Mouse (Mus musculus) forebrain, embryonic 10.5 days (tissue): ENCODE data around the gene D17Wsu92e. TPM values are rescaled to one million over a fixed set of nuclear protein-coding genes. Genes with fewer than 3 reads are reported as not detected.
A peak's percentile ranks its signal among the peaks of the same experiment; 100 is the strongest.
"Not testable (repeated sequence)": the region's sequence is repeated elsewhere in the genome, so short reads cannot be mapped to it uniquely, and the experiment has no call there.

Experiments
- DNase-seq: peaks from one replicate; pipeline ENCODE4 v3.0.0-alpha.2; 2017; ENCODE audit warnings: low spot score; ENCODE audit errors: extremely low spot score
- H3K27ac ChIP-seq: fragments of 300-500 bp; sonication (generic); 2 replicates; pipeline ENCODE4 v1.5.1; 2016; ENCODE audit warnings: mild to moderate bottlenecking
- H3K27me3 ChIP-seq: fragments of 300-500 bp; sonication (generic); 2 replicates; pipeline ENCODE4 v1.6.1; 2016; ENCODE audit warnings: mild to moderate bottlenecking; ENCODE audit not compliant: poor library complexity, severe bottlenecking
- H3K36me3 ChIP-seq: fragments of 300-500 bp; sonication (generic); replicated peaks from 2 replicates; pipeline ENCODE4 v1.6.1; 2016; ENCODE audit warnings: mild to moderate bottlenecking, moderate library complexity
- H3K4me1 ChIP-seq: fragments of 300-500 bp; sonication (generic); 2 replicates; pipeline ENCODE4 v1.6.1; 2016
- H3K4me3 ChIP-seq: fragments of 300-500 bp; sonication (generic); 2 replicates; pipeline ENCODE4 v1.5.1; 2016; ENCODE audit warnings: mild to moderate bottlenecking, moderate library complexity
- H3K9me3 ChIP-seq: fragments of 300-500 bp; sonication (generic); 2 replicates; pipeline ENCODE4 v1.6.1; 2016; ENCODE audit warnings: mild to moderate bottlenecking, moderate library complexity
- WGBS: fragments of 180-500 bp; shearing (Covaris S2); methylation state at CpG from one replicate; pipeline ENCODE4 v1.1.7; 2016; 5-methylcytosine and 5-hydroxymethylcytosine counted together
- polyA plus RNA-seq: library from polyadenylated mRNA; unstranded; fragments of >200 nt; fragmentation: Nextera tagmentation; extraction: Ambion mirVana; gene quantifications from 2 replicates; pipeline ENCODE4 v1.2.1, GENCODE M21; 2016

The D17Wsu92e gene
- 12.4 and 13.5 TPM in 2 replicates for polyA plus RNA-seq

- DNase-seq = peak; percentile 99
- WGBS = 2% methylated on average over 52 of the region's 56 CpGs
- peak within 1 kb of the TSS; percentile 100 for H3K4me3 ChIP-seq
- H3K27ac ChIP-seq = peak within 1 kb of the TSS; percentile 93
- no peaks in the 10 kb centered on the region for H3K27me3 ChIP-seq
- peaks cover 35% of the 10 kb centered on the region for H3K4me1 ChIP-seq
- no peaks in the 10 kb centered on the region for H3K9me3 ChIP-seq
- no peaks in the 10 kb centered on the region for H3K36me3 ChIP-seq
These were observed at the start of gene D17Wsu92e for GRCm38 (mm10) chr17:27820568-27821406. D17Wsu92e (minus strand) TSS chr17:27820648.

DNA sequence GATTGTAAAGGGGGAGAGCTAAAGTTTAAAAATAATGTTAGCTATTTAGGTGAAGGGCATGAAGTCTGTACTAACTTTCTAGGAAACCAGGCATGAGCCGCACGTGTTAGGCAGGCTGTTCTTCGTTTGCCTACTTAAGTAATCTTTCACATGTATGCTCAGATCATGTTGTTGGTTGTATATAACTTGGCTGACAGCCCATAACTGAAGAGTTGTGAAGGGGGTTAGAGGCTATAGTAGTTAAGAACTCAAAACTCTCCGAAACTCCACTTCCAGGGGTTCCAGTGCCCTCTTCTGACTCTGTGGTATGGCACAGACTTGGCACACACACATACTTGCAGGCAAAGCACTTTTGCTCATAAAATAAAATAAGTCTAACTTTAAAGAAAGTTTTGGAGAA, 46.3 kb upstream of the D17Wsu92e start:
- H3K27me3 ChIP-seq = no peaks in the 10 kb centered on the region
- H3K27ac ChIP-seq = no peak overlapping the region
- H3K4me1 ChIP-seq = no peaks in the 10 kb centered on the region
- no peak for DNase-seq
- H3K4me3 ChIP-seq = no peak overlapping the region
- no peaks in the 10 kb centered on the region; the same call in 1 of the 2 replicates for H3K9me3 ChIP-seq
- 98% methylated on average over 4 of the region's 4 CpGs for WGBS
- peaks cover 10% of the 10 kb centered on the region for H3K36me3 ChIP-seq

- Histone ChIP-seq H3K4me1 (0 out of 2 replicates have a peak, but pooled peaks cover 2% of the 10 kb centered on the region), H3K9me3 (no peaks in the 10 kb centered on the region; the same call in 1 of the 2 replicates), H3K27ac (no peak overlapping the region), H3K4me3 (no peak overlapping the region), H3K36me3 (peaks cover 14% of the 10 kb centered on the region), H3K27me3 (no peaks in the 10 kb centered on the region)
- DNase-seq = no peak
- WGBS = 92% methylated on average over 2 of the region's 2 CpGs
These were observed 45.0 kb upstream of the D17Wsu92e start for GRCm38 (mm10) chr17:27865461-27865860.

- DNase-seq = no peak
- H3K27me3 ChIP-seq = no peaks in the 10 kb centered on the region
- H3K36me3 ChIP-seq = peaks cover 8% of the 10 kb centered on the region
- H3K9me3 ChIP-seq = no peaks in the 10 kb centered on the region
- WGBS = 41% methylated on average over 2 of the region's 2 CpGs
- H3K4me3 ChIP-seq = no peak overlapping the region
- peaks cover 35% of the 10 kb centered on the region for H3K4me1 ChIP-seq
- H3K27ac ChIP-seq = no peak overlapping the region; the same call in 1 of the 2 replicates
These were observed 38.7 kb upstream of the D17Wsu92e start for GRCm38 (mm10) chr17:27859131-27859530.

- Histone ChIP-seq H3K27ac (no peak overlapping the region; the same call in 1 of the 2 replicates), H3K27me3 (no peaks in the 10 kb centered on the region), H3K9me3 (no peaks in the 10 kb centered on the region), H3K4me3 (peak overlapping the region; percentile 66), H3K36me3 (peaks cover 21% of the 10 kb centered on the region), H3K4me1 (peaks cover 35% of the 10 kb centered on the region)
- 65% methylated on average over 11 of the region's 11 CpGs for WGBS
- no peak for DNase-seq
These were observed 37.4 kb upstream of the D17Wsu92e start for GRCm38 (mm10) chr17:27857649-27858475.

DNA sequence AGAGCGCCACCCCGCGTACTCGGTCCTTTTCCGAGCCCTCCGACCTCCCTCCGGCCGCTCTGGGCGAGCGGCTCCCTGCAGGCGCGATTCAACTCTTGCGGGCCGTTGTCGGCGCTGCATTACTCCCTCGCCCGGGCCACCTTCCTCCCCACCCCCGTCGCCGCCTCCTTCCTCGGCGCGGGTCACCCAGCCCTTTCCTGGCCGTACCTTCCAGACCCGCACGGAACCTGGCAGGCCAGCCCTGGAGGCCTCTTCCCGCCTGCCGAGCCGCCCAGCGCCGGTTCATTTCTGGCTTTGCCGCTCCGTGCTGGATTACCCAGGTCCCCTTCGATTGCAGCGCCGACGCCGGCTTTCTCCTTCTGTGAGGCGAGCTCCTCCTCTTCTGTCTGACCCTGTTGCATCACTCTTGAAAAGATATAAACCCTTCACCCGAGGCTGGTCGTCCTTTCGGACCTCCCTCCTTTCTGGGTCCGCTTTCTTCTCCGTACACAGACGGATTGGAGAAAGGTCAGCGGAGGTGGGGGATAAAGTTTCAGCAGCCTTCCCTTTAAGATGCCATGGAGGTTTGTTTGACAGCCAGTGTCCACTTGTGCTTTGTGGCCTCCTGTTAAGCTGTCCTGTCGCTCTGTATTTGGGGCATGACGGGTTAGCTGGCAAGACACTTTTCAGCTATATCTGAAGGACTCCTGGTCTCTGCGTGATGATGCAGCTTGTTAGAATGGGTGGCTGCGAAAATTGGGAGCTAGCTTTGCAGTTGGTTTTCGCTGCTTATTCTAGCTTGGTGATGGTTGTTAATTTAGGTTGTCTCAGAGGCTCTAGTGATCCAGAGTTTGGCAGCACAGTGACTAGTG, 36.6 kb upstream of the D17Wsu92e start:
- peaks cover 35% of the 10 kb centered on the region for H3K4me1 ChIP-seq
- no peaks in the 10 kb centered on the region for H3K9me3 ChIP-seq
- peak overlapping the region; percentile 66 for H3K4me3 ChIP-seq
- peak; percentile 72 for DNase-seq
- no peaks in the 10 kb centered on the region for H3K27me3 ChIP-seq
- H3K36me3 ChIP-seq = peaks cover 30% of the 10 kb centered on the region
- WGBS = 2% methylated on average over 52 of the region's 52 CpGs
- H3K27ac ChIP-seq = peak overlapping the region; percentile 94

GRCm38 (mm10) chr17:27856265-27856797, 35.9 kb upstream of the D17Wsu92e start, which contains the start of gene Uhrf1bp1:
Uhrf1bp1 (plus strand) TSS chr17:27856441.
- no peaks in the 10 kb centered on the region for H3K27me3 ChIP-seq
- peak; percentile 85 for DNase-seq
- peak within 1 kb of the TSS; percentile 94 for H3K27ac ChIP-seq
- peaks cover 30% of the 10 kb centered on the region for H3K36me3 ChIP-seq
- peak within 1 kb of the TSS; percentile 66 for H3K4me3 ChIP-seq
- peaks cover 35% of the 10 kb centered on the region for H3K4me1 ChIP-seq
- under 1% methylated on average over 54 of the region's 54 CpGs for WGBS
- H3K9me3 ChIP-seq = no peaks in the 10 kb centered on the region

- Histone ChIP-seq H3K9me3 (no peaks in the 10 kb centered on the region), H3K36me3 (peaks cover 83% of the 10 kb centered on the region), H3K27ac (no peak overlapping the region), H3K4me1 (no peaks in the 10 kb centered on the region), H3K27me3 (no peaks in the 10 kb centered on the region), H3K4me3 (no peak overlapping the region)
- WGBS = 90% methylated on average over 3 of the region's 3 CpGs
- no peak for DNase-seq
These were observed 30.6 kb upstream of the D17Wsu92e start for GRCm38 (mm10) chr17:27851076-27851475.

DNA sequence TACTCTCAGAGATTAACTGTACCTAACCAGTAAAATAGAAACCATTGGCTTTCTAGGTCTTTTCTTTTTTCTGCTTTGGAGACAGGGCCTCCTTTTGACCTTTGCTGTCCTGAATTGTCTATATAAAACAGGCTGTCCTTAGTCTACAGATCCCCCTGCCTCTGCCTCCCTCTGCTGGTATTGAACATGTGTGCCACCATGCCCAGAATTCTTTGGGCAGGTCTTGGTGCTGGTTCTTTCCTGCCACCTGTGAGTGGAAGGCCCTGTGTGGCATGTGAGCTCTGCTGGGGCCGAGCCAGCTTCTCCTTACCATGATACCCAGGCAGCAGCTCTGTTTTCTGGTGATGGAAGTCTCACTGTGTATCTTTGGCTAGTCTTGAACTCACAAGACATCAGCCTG, 27.9 kb upstream of the D17Wsu92e start:
- Histone ChIP-seq H3K27ac (no peak overlapping the region), H3K4me3 (no peak overlapping the region), H3K4me1 (no peaks in the 10 kb centered on the region), H3K9me3 (no peaks in the 10 kb centered on the region), H3K27me3 (no peaks in the 10 kb centered on the region), H3K36me3 (peaks cover 98% of the 10 kb centered on the region)
- DNase-seq = no peak
- WGBS = 91% methylated on average over 1 of the region's 1 CpGs

DNA sequence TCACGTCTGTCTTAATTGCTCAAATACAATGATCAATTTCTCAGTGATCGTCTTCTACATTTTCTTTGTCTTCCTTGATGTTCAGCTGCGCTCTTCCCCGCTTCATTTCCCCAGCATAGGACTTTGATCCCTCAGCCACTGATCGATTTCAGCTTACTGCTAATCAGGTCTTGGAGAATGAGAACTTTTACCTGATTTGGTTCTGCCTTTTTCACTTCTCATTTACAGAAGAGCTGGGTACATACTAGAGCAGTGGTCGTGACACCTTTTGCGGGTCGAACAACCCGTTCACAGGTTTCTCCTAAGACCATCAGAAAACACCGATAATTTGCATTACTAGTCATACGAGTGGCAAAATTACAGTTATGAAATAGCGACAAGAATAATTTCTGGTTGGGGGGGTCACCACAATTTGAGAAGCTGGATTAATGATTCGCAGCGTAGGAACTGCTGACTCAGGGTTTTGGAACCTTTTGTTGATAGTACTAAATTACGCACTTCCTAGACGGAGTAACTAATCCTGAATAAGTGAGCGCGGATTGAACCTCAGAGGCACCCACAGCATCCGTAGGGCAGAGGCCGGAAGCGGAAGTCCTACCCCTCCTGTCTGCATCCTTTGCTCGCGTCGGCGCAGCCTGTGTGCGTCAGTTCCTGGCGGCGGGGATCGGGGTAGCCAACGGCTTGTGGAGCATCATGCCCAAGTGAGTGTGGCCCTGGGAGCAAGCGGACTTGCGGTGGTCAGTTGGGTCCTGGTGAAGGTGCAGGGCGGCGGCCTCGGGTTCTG, 19.2 kb upstream of the D17Wsu92e start:
- H3K9me3 ChIP-seq = no peaks in the 10 kb centered on the region
- peak overlapping the region; percentile 96 for H3K4me3 ChIP-seq
- H3K36me3 ChIP-seq = peaks cover 29% of the 10 kb centered on the region
- no peaks in the 10 kb centered on the region; the same call in 1 of the 2 replicates for H3K27me3 ChIP-seq
- peak; percentile 97 for DNase-seq
- H3K4me1 ChIP-seq = peaks cover 18% of the 10 kb centered on the region
- 3% methylated on average over 35 of the region's 35 CpGs for WGBS
- peak overlapping the region; percentile 89 for H3K27ac ChIP-seq

DNA sequence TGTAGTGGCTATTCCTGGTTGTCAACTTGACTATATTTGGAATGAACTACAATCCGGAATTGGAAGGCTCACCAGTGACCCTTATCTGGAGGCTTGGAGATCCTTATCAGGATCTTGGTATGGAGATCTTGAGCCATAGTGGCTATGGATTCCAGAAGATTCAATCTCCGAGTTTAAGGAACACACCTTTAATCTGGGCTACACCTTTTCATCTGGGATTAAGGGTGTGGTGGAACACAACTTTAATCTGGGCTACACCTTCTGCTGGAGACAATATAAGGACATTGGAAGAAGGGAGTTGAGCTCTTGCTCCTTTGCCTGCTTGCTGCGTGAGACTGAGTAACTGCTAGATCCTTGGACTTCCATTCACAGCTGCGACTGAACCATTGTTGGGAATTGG, 17.4 kb upstream of the D17Wsu92e start, which contains the start of gene Snrpc:
TSS of gene Snrpc (plus strand) at position 301 of the 400 bp plus-strand sequence.
- not testable (repeated sequence) for H3K4me3 ChIP-seq
- peaks cover 11% of the 10 kb centered on the region for H3K36me3 ChIP-seq
- WGBS = 86% methylated on average over 4 of the region's 4 CpGs

More for the DNA sequence above, 17.4 kb upstream of the D17Wsu92e start, which contains the start of gene Snrpc:
- H3K27ac ChIP-seq, H3K9me3 ChIP-seq, H3K27me3 ChIP-seq, DNase-seq: not testable (repeated sequence)
- H3K4me1 ChIP-seq = peaks cover 18% of the 10 kb centered on the region
